Mouse (Mus musculus) urinary bladder, postnatal 36 days (tissue): ENCODE results near the gene Gas8.
"Not testable (repeated sequence)": the region's sequence is repeated elsewhere in the genome, so short reads cannot be mapped to it uniquely, and the experiment has no call there.

ENCODE experiments used
- DNase-seq, 2 experiments: peaks; one replicate each; pipeline ENCODE4 v3.0.0; 2022; ENCODE audit warnings: low spot score in 2 of 2, mixed read lengths in 1 of 2

The Gas8 gene

GRCm38 (mm10) chr8:123518667-123519066, at the start of gene Gas8:
Gene Gas8, plus strand, starts transcription at chr8:123518834.
- peak; percentile 73 to 89 for DNase-seq

- not testable (repeated sequence) for DNase-seq
These were observed 45.6 kb upstream of the Gas8 start for GRCm38 (mm10) chr8:123472991-123473390.

- not testable (repeated sequence) for DNase-seq
These were observed 44.1 kb upstream of the Gas8 start for GRCm38 (mm10) chr8:123474549-123474948.

GRCm38 (mm10) chr8:123476911-123477736, 41.5 kb upstream of the Gas8 start:
- peak in 1 of 2 experiments; percentile 3 for DNase-seq

- peak; percentile 91 to 92 for DNase-seq
These were observed 40.8 kb upstream of the Gas8 start, which contains the start of gene Afg3l1 for GRCm38 (mm10) chr8:123477737-123478258. Gene Afg3l1, plus strand, starts transcription at chr8:123477903.

- no peak for DNase-seq
These were observed 40.0 kb upstream of the Gas8 start for GRCm38 (mm10) chr8:123478456-123479218.

- DNase-seq = no peak
These were observed 36.0 kb upstream of the Gas8 start for GRCm38 (mm10) chr8:123482627-123483026.

- DNase-seq = no peak
These were observed 27.2 kb upstream of the Gas8 start for GRCm38 (mm10) chr8:123491280-123492075.

- no peak for DNase-seq
These were observed 25.7 kb upstream of the Gas8 start for GRCm38 (mm10) chr8:123492898-123493297.

- DNase-seq = no peak
These were observed 20.9 kb upstream of the Gas8 start for GRCm38 (mm10) chr8:123497699-123498098.

- no peak for DNase-seq
These were observed 19.7 kb upstream of the Gas8 start for GRCm38 (mm10) chr8:123498963-123499362.

GRCm38 (mm10) chr8:123499556-123499955, 19.1 kb upstream of the Gas8 start:
- DNase-seq = no peak

- no peak for DNase-seq
These were observed 16.4 kb upstream of the Gas8 start for GRCm38 (mm10) chr8:123502192-123502591.

- DNase-seq = no peak
These were observed 14.7 kb upstream of the Gas8 start for GRCm38 (mm10) chr8:123503801-123504467.

- DNase-seq = no peak
These were observed 13.9 kb upstream of the Gas8 start for GRCm38 (mm10) chr8:123504591-123505195.

- no peak for DNase-seq
These were observed 13.4 kb upstream of the Gas8 start for GRCm38 (mm10) chr8:123505267-123505666.

GRCm38 (mm10) chr8:123505695-123506094, 12.9 kb upstream of the Gas8 start:
- no peak for DNase-seq

GRCm38 (mm10) chr8:123507153-123507552, 11.5 kb upstream of the Gas8 start:
- no peak for DNase-seq

GRCm38 (mm10) chr8:123510819-123511218, 7.8 kb upstream of the Gas8 start:
- DNase-seq = no peak

- no peak for DNase-seq
These were observed 4.5 kb upstream of the Gas8 start for GRCm38 (mm10) chr8:123514136-123514535.
